Mouse (Mus musculus) embryonic facial prominence, embryonic 10.5 days (tissue): ENCODE data around the gene Isoc2a. TPM values are rescaled to one million over a fixed set of nuclear protein-coding genes. Genes with fewer than 3 reads are reported as not detected.
"Not testable (repeated sequence)": the region's sequence is repeated elsewhere in the genome, so short reads cannot be mapped to it uniquely, and the experiment has no call there.

Source experiments
- DNase-seq: peaks from one replicate; pipeline ENCODE4 v3.0.0-alpha.2; 2017; ENCODE audit warnings: low spot score
- H3K27ac ChIP-seq: fragments of 300-500 bp; sonication (generic); replicated peaks from 2 replicates; pipeline ENCODE4 v1.5.1; 2016; ENCODE audit warnings: mild to moderate bottlenecking
- H3K27me3 ChIP-seq: fragments of 300-500 bp; sonication (generic); replicated peaks from 2 replicates; pipeline ENCODE4 v1.6.1; 2016; ENCODE audit warnings: low read depth, mild to moderate bottlenecking; ENCODE audit not compliant: poor library complexity, severe bottlenecking
- H3K36me3 ChIP-seq: fragments of 300-500 bp; sonication (generic); replicated peaks from 2 replicates; pipeline ENCODE4 v1.6.1; 2016; ENCODE audit warnings: mild to moderate bottlenecking, moderate library complexity
- H3K4me1 ChIP-seq: fragments of 300-500 bp; sonication (generic); 2 replicates; pipeline ENCODE4 v1.6.1; 2016
- H3K4me3 ChIP-seq: fragments of 300-500 bp; sonication (generic); 2 replicates; pipeline ENCODE4 v1.5.1; 2016; ENCODE audit warnings: mild to moderate bottlenecking, moderate library complexity
- H3K9me3 ChIP-seq: fragments of 300-500 bp; sonication (generic); 2 replicates; pipeline ENCODE4 v1.6.1; 2016; ENCODE audit warnings: mild to moderate bottlenecking
- WGBS: fragments of 180-500 bp; shearing (Covaris S2); methylation state at CpG from one replicate; pipeline ENCODE4 v1.1.7; 2016; 5-methylcytosine and 5-hydroxymethylcytosine counted together
- polyA plus RNA-seq: library from polyadenylated mRNA; unstranded; fragments of >200 nt; fragmentation: Nextera tagmentation; extraction: Ambion mirVana; gene quantifications from 2 replicates; pipeline ENCODE4 v1.2.1, GENCODE M21; 2016

The Isoc2a gene
- polyA plus RNA-seq, 1 experiment from 2014 or later = 0.86 TPM

DNA sequence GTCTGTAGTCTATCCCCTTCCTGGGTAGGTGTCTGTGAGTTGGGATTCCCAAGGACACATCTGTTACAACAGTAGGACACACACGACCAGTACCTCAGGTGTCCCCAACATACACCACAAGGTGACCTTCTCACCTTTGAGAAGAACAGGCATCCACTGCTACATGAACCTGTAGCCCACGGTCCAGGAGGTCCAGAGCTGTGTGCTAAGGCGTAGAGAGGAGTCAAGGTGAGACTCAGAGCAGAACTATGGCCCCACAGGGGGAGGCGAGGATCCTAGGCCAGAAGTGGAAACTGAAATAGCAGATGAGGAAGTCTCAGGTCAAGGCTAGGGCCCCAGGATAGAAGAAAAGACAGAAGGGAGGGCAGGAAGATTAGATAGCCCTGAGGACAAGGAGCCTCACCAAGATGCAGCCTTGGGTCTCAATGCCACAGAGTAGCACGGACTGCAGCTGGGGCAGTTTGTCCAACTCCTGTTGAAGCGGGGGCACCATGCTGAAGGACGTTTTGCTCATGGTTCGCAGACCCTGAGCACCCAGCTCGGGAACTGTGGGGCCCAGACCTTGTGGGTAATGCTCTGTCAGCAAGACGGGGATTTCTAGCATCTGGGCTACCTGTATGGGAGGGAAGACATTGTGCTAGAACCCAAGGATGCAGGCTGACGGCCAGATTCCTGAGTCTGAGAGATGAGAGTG lies 26.2 kb upstream of the Isoc2a start:
- H3K36me3 ChIP-seq = no peaks in the 10 kb centered on the region
- 79% methylated on average over 11 of the region's 11 CpGs for WGBS
- no peak for DNase-seq
- H3K27ac ChIP-seq = no peak overlapping the region
- H3K27me3 ChIP-seq = peaks cover 28% of the 10 kb centered on the region
- H3K4me1 ChIP-seq = no peaks in the 10 kb centered on the region
- H3K4me3 ChIP-seq = no peak overlapping the region
- no peaks in the 10 kb centered on the region for H3K9me3 ChIP-seq

- no peak for DNase-seq
- no peaks in the 10 kb centered on the region for H3K36me3 ChIP-seq
- no peaks in the 10 kb centered on the region for H3K9me3 ChIP-seq
- H3K4me1 ChIP-seq = no peaks in the 10 kb centered on the region
- no peak overlapping the region for H3K4me3 ChIP-seq
- H3K27ac ChIP-seq = no peak overlapping the region
- WGBS = 71% methylated on average over 8 of the region's 8 CpGs
- H3K27me3 ChIP-seq = peaks cover 22% of the 10 kb centered on the region
Observed at GRCm38 (mm10) chr7:4851315-4851688, 25.7 kb upstream of the Isoc2a start.

DNA sequence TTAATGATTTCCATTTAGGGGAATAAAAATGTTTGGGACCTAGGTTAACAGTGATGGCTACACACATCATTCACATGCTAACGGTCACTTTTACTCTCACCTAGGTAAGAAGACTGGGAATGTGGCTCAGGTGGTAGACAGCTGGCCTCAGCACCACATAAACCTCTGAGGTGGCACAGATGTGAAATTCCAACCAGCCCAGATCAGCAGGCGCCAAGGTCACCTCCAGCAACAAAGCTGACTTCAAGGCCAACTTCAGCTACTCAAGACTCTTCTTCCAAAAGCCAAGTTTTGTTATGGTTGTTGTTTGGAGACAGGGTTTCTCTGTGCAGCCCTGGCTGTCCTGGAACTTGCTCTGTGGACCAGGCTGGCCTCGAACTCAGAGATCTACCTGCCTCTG lies 23.3 kb upstream of the Isoc2a start:
- H3K4me1 ChIP-seq = 0 out of 2 replicates have a peak, but pooled peaks cover 4% of the 10 kb centered on the region
- no peaks in the 10 kb centered on the region for H3K36me3 ChIP-seq
- 77% methylated on average over 3 of the region's 3 CpGs for WGBS
- H3K27me3 ChIP-seq = peaks cover 12% of the 10 kb centered on the region; the same call in 1 of the 2 replicates
- H3K9me3 ChIP-seq = no peaks in the 10 kb centered on the region
- H3K27ac ChIP-seq = no peak overlapping the region
- no peak overlapping the region for H3K4me3 ChIP-seq
- DNase-seq = no peak

DNA sequence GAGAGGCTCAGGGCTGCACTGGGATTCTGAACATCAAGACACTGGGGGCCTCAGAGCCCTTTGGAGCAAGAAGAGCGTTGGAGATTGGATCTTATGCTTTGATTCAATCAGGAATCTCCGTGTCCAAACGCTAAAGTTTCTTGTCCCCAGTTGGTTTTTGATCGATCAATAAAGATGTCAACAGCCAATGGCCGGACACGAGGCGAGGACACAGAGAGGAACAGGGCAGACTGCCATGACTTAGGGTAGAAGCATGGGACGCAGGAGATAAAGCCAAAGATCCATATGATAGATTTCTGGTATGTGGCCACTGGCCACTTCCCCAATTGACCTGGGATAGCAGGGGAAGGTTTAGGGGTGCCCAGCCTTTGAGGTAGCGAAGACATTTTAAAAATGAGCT lies 20.4 kb upstream of the Isoc2a start:
- Histone ChIP-seq H3K4me3 (no peak overlapping the region), H3K27ac (no peak overlapping the region), H3K4me1 (0 out of 2 replicates have a peak, but pooled peaks cover 4% of the 10 kb centered on the region), H3K9me3 (no peaks in the 10 kb centered on the region), H3K27me3 (0 out of 2 replicates have a peak, but pooled peaks cover 3% of the 10 kb centered on the region), H3K36me3 (no peaks in the 10 kb centered on the region)
- no peak for DNase-seq
- WGBS = 88% methylated on average over 9 of the region's 9 CpGs

- H3K9me3 ChIP-seq = no peaks in the 10 kb centered on the region
- 57% methylated on average over 7 of the region's 7 CpGs for WGBS
- 0 out of 2 replicates have a peak, but pooled peaks cover 4% of the 10 kb centered on the region for H3K4me1 ChIP-seq
- DNase-seq = no peak
- 0 out of 2 replicates have a peak, but pooled peaks cover 3% of the 10 kb centered on the region for H3K27me3 ChIP-seq
- H3K4me3 ChIP-seq = no peak overlapping the region
- no peaks in the 10 kb centered on the region for H3K36me3 ChIP-seq
- H3K27ac ChIP-seq = no peak overlapping the region
Observed at GRCm38 (mm10) chr7:4857321-4857720, 19.6 kb upstream of the Isoc2a start.

- WGBS = 84% methylated on average over 12 of the region's 12 CpGs
- H3K9me3 ChIP-seq = no peaks in the 10 kb centered on the region; the same call in 1 of the 2 replicates
Observed at GRCm38 (mm10) chr7:4859418-4859978, 17.5 kb upstream of the Isoc2a start.

DNA sequence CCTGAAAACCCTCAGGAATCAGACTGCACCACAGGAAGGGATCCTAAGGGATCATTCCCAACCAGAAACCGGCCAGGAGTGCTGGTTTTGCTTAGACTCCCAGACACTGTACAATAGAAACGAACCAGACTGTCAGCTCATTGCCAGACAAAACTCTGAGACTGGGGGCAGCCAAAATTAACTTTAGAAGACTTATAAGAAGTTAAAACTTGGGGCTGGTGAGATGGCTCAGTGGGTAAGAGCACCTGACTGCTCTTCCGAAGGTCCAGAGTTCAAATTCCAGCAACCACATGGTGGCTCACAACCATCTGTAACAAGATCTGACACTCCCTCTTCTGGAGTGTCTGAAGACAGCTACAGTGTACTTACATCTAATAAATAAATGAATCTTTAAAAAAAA lies 16.0 kb upstream of the Isoc2a start:
- WGBS = 81% methylated on average over 3 of the region's 3 CpGs
- H3K4me3 ChIP-seq, H3K9me3 ChIP-seq, H3K27me3 ChIP-seq, H3K27ac ChIP-seq, H3K36me3 ChIP-seq, DNase-seq: not testable (repeated sequence)
- peaks cover 10% of the 10 kb centered on the region for H3K4me1 ChIP-seq

More at GRCm38 (mm10) chr7:4859418-4859978, 17.5 kb upstream of the Isoc2a start:
- DNase-seq = no peak
- 0 out of 2 replicates have a peak, but pooled peaks cover 3% of the 10 kb centered on the region for H3K27me3 ChIP-seq
- 0 out of 2 replicates have a peak, but pooled peaks cover 4% of the 10 kb centered on the region for H3K4me1 ChIP-seq
- H3K4me3 ChIP-seq = no peak overlapping the region
- no peaks in the 10 kb centered on the region for H3K36me3 ChIP-seq
- no peak overlapping the region for H3K27ac ChIP-seq

DNA sequence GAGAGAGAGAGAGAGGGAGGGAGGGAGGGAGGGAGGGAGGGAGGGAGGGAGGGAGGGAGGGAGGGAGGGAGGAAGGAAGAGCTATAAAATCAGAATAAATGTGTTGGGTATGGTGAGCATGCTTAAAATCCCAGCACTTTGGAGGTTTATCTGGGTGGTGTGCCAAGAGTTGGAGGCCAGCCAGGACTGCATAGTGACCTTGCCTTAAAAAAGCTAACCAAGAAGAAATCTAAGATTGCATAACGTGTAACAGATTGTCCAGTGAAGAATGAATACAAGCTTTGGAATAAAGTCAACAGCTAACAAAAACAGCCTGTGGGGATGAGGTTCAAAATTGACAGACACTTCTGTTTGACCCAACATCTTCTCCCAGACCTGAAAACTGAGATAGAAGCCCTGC lies 13.9 kb upstream of the Isoc2a start:
- peaks cover 17% of the 10 kb centered on the region for H3K4me1 ChIP-seq
- no peak overlapping the region for H3K27ac ChIP-seq
- DNase-seq = no peak
- no peaks in the 10 kb centered on the region; the same call in 1 of the 2 replicates for H3K9me3 ChIP-seq
- H3K36me3 ChIP-seq = no peaks in the 10 kb centered on the region
- no peaks in the 10 kb centered on the region for H3K27me3 ChIP-seq
- no peak overlapping the region for H3K4me3 ChIP-seq
- WGBS = 54% methylated on average over 1 of the region's 1 CpGs

- Histone ChIP-seq H3K27ac (no peak overlapping the region), H3K9me3 (no peaks in the 10 kb centered on the region; the same call in 1 of the 2 replicates), H3K27me3 (no peaks in the 10 kb centered on the region), H3K4me1 (peaks cover 17% of the 10 kb centered on the region), H3K4me3 (no peak overlapping the region), H3K36me3 (no peaks in the 10 kb centered on the region)
- no peak for DNase-seq
- 79% methylated on average over 7 of the region's 7 CpGs for WGBS
Observed at GRCm38 (mm10) chr7:4863541-4864080, 13.3 kb upstream of the Isoc2a start.

GRCm38 (mm10) chr7:4864130-4864845 lies 12.7 kb upstream of the Isoc2a start:
- H3K36me3 ChIP-seq = no peaks in the 10 kb centered on the region
- H3K4me1 ChIP-seq = peaks cover 17% of the 10 kb centered on the region
- H3K4me3 ChIP-seq = no peak overlapping the region
- WGBS = 76% methylated on average over 5 of the region's 5 CpGs
- H3K27ac ChIP-seq = no peak overlapping the region
- no peak for DNase-seq
- no peaks in the 10 kb centered on the region for H3K27me3 ChIP-seq
- H3K9me3 ChIP-seq = no peaks in the 10 kb centered on the region; the same call in 1 of the 2 replicates

GRCm38 (mm10) chr7:4865090-4865489 lies 11.9 kb upstream of the Isoc2a start:
- Histone ChIP-seq H3K27me3 (no peaks in the 10 kb centered on the region), H3K9me3 (no peaks in the 10 kb centered on the region; the same call in 1 of the 2 replicates), H3K4me3 (peak overlapping the region; percentile 63), H3K4me1 (peaks cover 17% of the 10 kb centered on the region), H3K36me3 (no peaks in the 10 kb centered on the region), H3K27ac (peak overlapping the region; percentile 87; the same call in 1 of the 2 replicates)
- DNase-seq = peak; percentile 40
- WGBS = 58% methylated on average over 5 of the region's 5 CpGs
